In genomic region chr11:63004617-63005016, GRCm38 (mm10) we compare ENCODE assay signal across 18 mouse cellular contexts. TPM values are rescaled to one million over a fixed set of nuclear protein-coding genes. Genes with fewer than 3 reads are reported as not detected.
DNase-seq lines count a peak whose midpoint lies in the region; ATAC-seq and TF ChIP-seq lines count a peak whose summit lies in the region.
"Had no signal": no experiment of that assay in that cellular context is flagged by ENCODE, and none has a peak within 500 bp of the region (broad histone marks: within the 10 kb centered on the region; RNA-seq: fewer than 3 reads in every experiment).

No protein-coding gene starts in this region.

- no peak for TF ChIP-seq POLR2A in testis, adult 2 months (IDR thresholded peaks at IDR 0.05; ENCODE audit: control insufficient read depth, low read depth, low read length)

- no peak for TF ChIP-seq CTCF in testis, adult 2 months (IDR thresholded peaks at IDR 0.05; ENCODE audit: control insufficient read depth, insufficient read depth, insufficient replicate concordance, low read depth, low read length)

- 0 out of 2 replicates have a peak, but pooled peaks have one; percentile 56 for ATAC-seq in kidney, embryonic 15.5 days (replicated peaks; ENCODE audit: low FRiP score)
- ATAC-seq in limb, embryonic 13.5 days (ENCODE audit: low FRiP score, low read depth): peak; percentile 83
- ATAC-seq: liver, embryonic 12.5 days; midbrain, embryonic 15.5 days had no signal

- H3K27me3 ChIP-seq in kidney, embryonic 15.5 days: no peaks in the 10 kb centered on the region
- H3K27me3 ChIP-seq in testis, adult 2 months (ENCODE audit: control insufficient read depth, insufficient read depth, low read length): no peaks in the 10 kb centered on the region
- H3K27me3 ChIP-seq in limb, embryonic 13.5 days: no peaks in the 10 kb centered on the region
- H3K27me3 ChIP-seq: heart, embryonic 13.5 days; liver, embryonic 12.5 days; midbrain, embryonic 15.5 days had no signal

- no peak overlapping the region for H3K4me3 ChIP-seq in kidney, embryonic 15.5 days (replicated peaks)
- H3K4me3 ChIP-seq in testis, adult 2 months (ENCODE audit: control insufficient read depth, low read depth, low read length): peak overlapping the region; percentile 53
- H3K4me3 ChIP-seq in limb, embryonic 13.5 days: no peak overlapping the region
- H3K4me3 ChIP-seq: heart, embryonic 13.5 days; liver, embryonic 12.5 days; midbrain, embryonic 15.5 days had no signal

- no peaks in the 10 kb centered on the region for H3K9me3 ChIP-seq in kidney, embryonic 15.5 days (replicated peaks)
- no peaks in the 10 kb centered on the region for H3K9me3 ChIP-seq in limb, embryonic 13.5 days
- H3K9me3 ChIP-seq: heart, embryonic 13.5 days; liver, embryonic 12.5 days; midbrain, embryonic 15.5 days had no signal

- H3K9ac ChIP-seq in kidney, embryonic 15.5 days: no peak overlapping the region
- H3K9ac ChIP-seq in limb, embryonic 13.5 days: no peak overlapping the region
- H3K9ac ChIP-seq: heart, embryonic 13.5 days; liver, embryonic 12.5 days; midbrain, embryonic 15.5 days had no signal

- H3K4me1 ChIP-seq in kidney, embryonic 15.5 days: peaks cover 7% of the 10 kb centered on the region; the same call in 1 of the 2 replicates
- peaks cover 1% of the 10 kb centered on the region for H3K4me1 ChIP-seq in testis, adult 2 months (ENCODE audit: control insufficient read depth, insufficient read depth, low read length)
- H3K4me1 ChIP-seq in limb, embryonic 13.5 days: peaks cover 17% of the 10 kb centered on the region
- H3K4me1 ChIP-seq: liver, embryonic 12.5 days; midbrain, embryonic 15.5 days had no signal

- no peaks in the 10 kb centered on the region for H3K36me3 ChIP-seq in kidney, embryonic 15.5 days
- H3K36me3 ChIP-seq in testis, adult 2 months (ENCODE audit: control insufficient read depth, insufficient read depth, low read length): no peaks in the 10 kb centered on the region
- H3K36me3 ChIP-seq in limb, embryonic 13.5 days: no peaks in the 10 kb centered on the region
- H3K36me3 ChIP-seq: heart, embryonic 13.5 days; liver, embryonic 12.5 days; midbrain, embryonic 15.5 days had no signal

- WGBS in kidney, embryonic 15.5 days: 11% methylated on average over 6 of the region's 6 CpGs
- WGBS in limb, embryonic 13.5 days: 9% methylated on average over 6 of the region's 6 CpGs

- no peak overlapping the region for H3K4me2 ChIP-seq in kidney, embryonic 15.5 days
- H3K4me2 ChIP-seq in limb, embryonic 13.5 days (replicated peaks): no peak overlapping the region
- H3K4me2 ChIP-seq: heart, embryonic 13.5 days; liver, embryonic 12.5 days; midbrain, embryonic 15.5 days had no signal

- no peak overlapping the region for H3K27ac ChIP-seq in kidney, embryonic 15.5 days
- H3K27ac ChIP-seq in testis, adult 2 months (ENCODE audit: control insufficient read depth, insufficient read depth, low read depth, low read length): no peak overlapping the region
- no peak overlapping the region; the same call in 1 of the 2 replicates for H3K27ac ChIP-seq in limb, embryonic 13.5 days
- H3K27ac ChIP-seq: heart, embryonic 13.5 days; liver, embryonic 12.5 days; macrophage; midbrain, embryonic 15.5 days had no signal

- no peak for DNase-seq in kidney, postnatal 36 days
- no peak for DNase-seq in testis, postnatal 10 days (ENCODE audit: low spot score)
- peak; percentile 65 for DNase-seq in yolk sac, embryonic 10.5 days (ENCODE audit: low spot score)
- DNase-seq in liver: no peak
- no peak for DNase-seq in Muller cell, postnatal 12 days (ENCODE audit: inconsistent ontology term)
- DNase-seq: adrenal gland, adult 2 months; cerebellum, adult 2 months; heart, postnatal 4 days; thymus, postnatal 14 days had no signal

RNA-seq across cellular contexts. Expression of gene Cdrt4, which starts 53.6 kb away (rescaled TPM):
- not detected in 2 replicates for polyA plus RNA-seq in kidney, embryonic 15.5 days (2015; fragmentation: Nextera tagmentation; extraction: Ambion mirVana)
- 330 and 374 TPM in 2 replicates for polyA plus RNA-seq in testis, adult 2 months (2012; rRNA removed)
- 0.56 and 0.62 TPM in 2 replicates for polyA plus RNA-seq in limb, embryonic 13.5 days (2015; fragmentation: Nextera tagmentation; extraction: Ambion mirVana)
- polyA plus RNA-seq: heart, embryonic 13.5 days; liver, embryonic 12.5 days; macrophage; midbrain, embryonic 15.5 days; neural tube, embryonic 11.5 days had no signal

RNA-seq across cellular contexts. Expression of gene Tekt3, which starts 56.8 kb away (rescaled TPM):
- not detected in 2 replicates for polyA plus RNA-seq in kidney, embryonic 15.5 days (2015; fragmentation: Nextera tagmentation; extraction: Ambion mirVana)
- polyA plus RNA-seq in testis, adult 2 months (2012; rRNA removed): 122 and 126 TPM in 2 replicates
- polyA plus RNA-seq in limb, embryonic 13.5 days (2015; fragmentation: Nextera tagmentation; extraction: Ambion mirVana): 0.34 and 0.37 TPM in 2 replicates
- polyA plus RNA-seq: adrenal gland, adult 2 months; cerebellum, adult 2 months; frontal cortex, adult 2 months; heart, embryonic 13.5 days; liver, embryonic 12.5 days; macrophage; midbrain, embryonic 15.5 days; neural tube, embryonic 11.5 days had no signal

Comparison
In these comparisons a context has a peak if more than half of its experiments do, and no peak if none do; other contexts are left out.
1. RNA of gene Cdrt4, which starts 53.6 kb away (polyA plus RNA-seq): 330 to 374 TPM in testis, adult 2 months; 0.56 to 0.62 TPM in limb, embryonic 13.5 days and not detected in kidney, embryonic 15.5 days; every median in the first group is over 100 times any median in the second.
2. RNA of gene Tekt3, which starts 56.8 kb away (polyA plus RNA-seq): 122 to 126 TPM in testis, adult 2 months; 0.34 to 0.37 TPM in limb, embryonic 13.5 days and not detected in kidney, embryonic 15.5 days; every median in the first group is over 10 times any median in the second.